Mouse (Mus musculus): ENCODE data around the gene Cyp3a41a. TPM values are rescaled to one million over a fixed set of nuclear protein-coding genes. Genes with fewer than 3 reads are reported as not detected.
"Not testable (repeated sequence)": the region's sequence is repeated elsewhere in the genome, so short reads cannot be mapped to it uniquely, and the experiment has no call there.

Gene Cyp3a41a
- polyA plus RNA-seq (2015; fragmentation: Nextera tagmentation; extraction: Ambion mirVana): not detected in 2 replicates

DNA sequence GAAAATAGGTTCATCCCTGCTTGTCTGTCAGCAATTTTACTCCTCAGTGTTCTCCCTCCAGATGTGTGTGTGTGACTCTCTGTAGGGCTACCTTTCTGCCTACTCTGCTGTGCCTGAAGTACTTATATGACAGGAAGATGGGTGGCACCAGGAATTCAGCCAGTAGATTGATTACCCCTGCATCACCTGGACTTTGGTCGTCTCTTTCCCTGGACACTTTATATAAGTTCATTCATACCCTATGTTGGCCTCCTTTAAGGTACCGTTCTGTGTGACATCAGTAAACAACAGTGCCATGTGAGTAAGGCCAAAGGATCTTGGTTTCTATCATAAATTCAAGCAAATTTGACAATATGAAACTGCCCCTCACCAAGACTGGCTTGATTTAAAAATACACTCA lies at the start of gene Cyp3a41a:
Gene Cyp3a41a (minus strand): TSS at position 101 of the 400 bp plus-strand sequence.
- not testable (repeated sequence) for H3K9me3 ChIP-seq; H3K4me3 ChIP-seq (replicated peaks); H3K4me2 ChIP-seq (replicated peaks); H3K27me3 ChIP-seq; H3K9ac ChIP-seq (replicated peaks); H3K27ac ChIP-seq; ATAC-seq; H3K4me1 ChIP-seq (replicated peaks); H3K36me3 ChIP-seq
- 93% methylated on average over 1 of the region's 2 CpGs for WGBS

- H3K27me3 ChIP-seq; H3K9ac ChIP-seq (replicated peaks); H3K36me3 ChIP-seq; H3K4me2 ChIP-seq (replicated peaks); H3K4me1 ChIP-seq (replicated peaks); H3K4me3 ChIP-seq (replicated peaks); H3K27ac ChIP-seq; ATAC-seq: not testable (repeated sequence)
- peaks cover 17% of the 10 kb centered on the region for H3K9me3 ChIP-seq
- WGBS: 76% methylated on average over 3 of the region's 3 CpGs
Observed at GRCm38 (mm10) chr5:145737512-145737911, 17.6 kb upstream of the Cyp3a41a start.

DNA sequence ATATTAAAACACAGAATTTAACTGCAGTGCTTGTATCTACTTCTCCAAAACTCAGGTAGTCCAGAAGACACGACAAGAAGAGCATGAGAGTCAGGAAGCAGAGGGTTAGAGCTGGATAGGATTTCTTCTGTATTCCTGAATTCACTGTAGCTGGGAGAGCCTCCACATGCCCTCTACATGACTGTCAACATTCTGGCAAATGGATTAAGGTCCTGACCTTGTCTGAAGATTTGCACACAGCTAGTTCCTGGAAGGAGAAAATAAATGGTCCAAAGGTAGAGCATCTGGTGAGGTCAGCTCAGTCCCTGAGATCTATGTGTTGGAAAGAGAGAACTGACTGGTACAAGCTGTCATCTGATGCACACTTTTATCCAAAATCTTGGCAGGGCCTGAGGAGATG lies 5.6 kb downstream of the Cyp3a41a start:
- not testable (repeated sequence) for H3K9me3 ChIP-seq; H3K36me3 ChIP-seq; H3K4me3 ChIP-seq (replicated peaks); H3K27me3 ChIP-seq; H3K4me1 ChIP-seq (replicated peaks); ATAC-seq; H3K4me2 ChIP-seq (replicated peaks); H3K27ac ChIP-seq; H3K9ac ChIP-seq (replicated peaks)
- 21% methylated on average over 1 of the region's 1 CpGs for WGBS

- not testable (repeated sequence) for H3K9me3 ChIP-seq; H3K27me3 ChIP-seq; H3K27ac ChIP-seq; H3K9ac ChIP-seq (replicated peaks); H3K36me3 ChIP-seq; H3K4me1 ChIP-seq (replicated peaks); H3K4me3 ChIP-seq (replicated peaks); H3K4me2 ChIP-seq (replicated peaks); ATAC-seq
- WGBS: 81% methylated on average over 2 of the region's 2 CpGs
Observed at GRCm38 (mm10) chr5:145707372-145707771, 12.6 kb downstream of the Cyp3a41a start.

- WGBS: 88% methylated on average over 7 of the region's 7 CpGs
- Histone ChIP-seq H3K4me2 (replicated peaks) (no peak overlapping the region), H3K27ac (no peak overlapping the region), H3K9me3 (peaks cover 57% of the 10 kb centered on the region), H3K9ac (replicated peaks) (no peak overlapping the region), H3K27me3 (no peaks in the 10 kb centered on the region), H3K4me3 (replicated peaks) (no peak overlapping the region), H3K4me1 (replicated peaks) (no peaks in the 10 kb centered on the region), H3K36me3 (no peaks in the 10 kb centered on the region)
- ATAC-seq: 0 out of 2 replicates have a peak, but pooled peaks have one; percentile 48
Observed at GRCm38 (mm10) chr5:145662007-145662406, 57.9 kb downstream of the Cyp3a41a start.

- no peak overlapping the region for H3K4me2 ChIP-seq (replicated peaks)
- H3K4me3 ChIP-seq (replicated peaks): no peak overlapping the region
- H3K36me3 ChIP-seq: 0 out of 2 replicates have a peak, but pooled peaks cover 4% of the 10 kb centered on the region
- H3K9me3 ChIP-seq: peaks cover 62% of the 10 kb centered on the region
- ATAC-seq: no peak
- H3K9ac ChIP-seq (replicated peaks): no peak overlapping the region
- 76% methylated on average over 4 of the region's 4 CpGs for WGBS
- no peak overlapping the region for H3K27ac ChIP-seq
- H3K27me3 ChIP-seq: no peaks in the 10 kb centered on the region
- H3K4me1 ChIP-seq (replicated peaks): no peaks in the 10 kb centered on the region
Observed at GRCm38 (mm10) chr5:145647779-145648178, 72.2 kb downstream of the Cyp3a41a start.

Other genes starting within 250 kb of the Cyp3a41a start
- not detected in 2 replicates for gene Cyp3a41b, start 135.4 kb downstream of the Cyp3a41a start, polyA plus RNA-seq (2015; fragmentation: Nextera tagmentation; extraction: Ambion mirVana)
- gene Cyp3a44, start 85.7 kb upstream of the Cyp3a41a start, polyA plus RNA-seq (2015; fragmentation: Nextera tagmentation; extraction: Ambion mirVana): not detected in 2 replicates
- gene Cyp3a11, start 159.8 kb upstream of the Cyp3a41a start, polyA plus RNA-seq (2015; fragmentation: Nextera tagmentation; extraction: Ambion mirVana): not detected in 2 replicates